Mouse (Mus musculus) forebrain, embryonic 14.5 days (tissue): ENCODE data around the gene Ceacam9. TPM values are rescaled to one million over a fixed set of nuclear protein-coding genes. Genes with fewer than 3 reads are reported as not detected.

Source experiments
- ATAC-seq: fragments of 200-750 bp; cut with Nextera tagmentation; 2 replicates; pipeline ENCODE4 v1.8.0; 2017; ENCODE audit warnings: mild to moderate bottlenecking, moderate library complexity
- DNase-seq: peaks from one replicate; pipeline ENCODE4 v3.0.0-alpha.2; 2015; ENCODE audit warnings: low spot score
- H3K27ac ChIP-seq: fragments of 300-500 bp; sonication (generic); 2 replicates; pipeline ENCODE4 v1.5.1; 2014; ENCODE audit warnings: low read depth, mild to moderate bottlenecking, control low read depth, low read length, moderate library complexity
- H3K27me3 ChIP-seq: fragments of 300-500 bp; sonication (generic); replicated peaks from 2 replicates; pipeline ENCODE4 v1.6.1; 2014; ENCODE audit warnings: low read length, control low read depth, mixed read lengths; ENCODE audit not compliant: control insufficient read depth, insufficient read depth
- H3K36me3 ChIP-seq: fragments of 300-500 bp; sonication (generic); 2 replicates; pipeline ENCODE4 v1.6.1; 2014; ENCODE audit warnings: low read length, control low read depth; ENCODE audit not compliant: control insufficient read depth, insufficient read depth
- H3K4me1 ChIP-seq: fragments of 300-500 bp; sonication (generic); 2 replicates; pipeline ENCODE4 v1.6.1; 2014; ENCODE audit warnings: antibody characterized with exemption, low read length, control low read depth; ENCODE audit not compliant: control insufficient read depth, insufficient read depth
- H3K4me2 ChIP-seq: fragments of 300-500 bp; sonication (generic); 2 replicates; pipeline ENCODE4 v1.6.1; 2014; ENCODE audit warnings: mild to moderate bottlenecking, control low read depth, low read length
- H3K4me3 ChIP-seq: fragments of 300-500 bp; sonication (generic); 2 replicates; pipeline ENCODE4 v1.5.1; 2014; ENCODE audit warnings: low read depth, low read length, control low read depth
- H3K9ac ChIP-seq: fragments of 300-500 bp; sonication (generic); 2 replicates; pipeline ENCODE4 v1.6.1; 2014; ENCODE audit warnings: mild to moderate bottlenecking, low read length, control low read depth, moderate library complexity
- H3K9me3 ChIP-seq: fragments of 300-500 bp; sonication (generic); replicated peaks from 2 replicates; pipeline ENCODE4 v1.6.1; 2016; ENCODE audit warnings: low read length, control low read depth, mixed read lengths; ENCODE audit not compliant: control insufficient read depth
- WGBS: fragments of 180-500 bp; shearing (Covaris S2); extraction: QIAGEN DNeasy Blood & Tissue Kit; methylation state at CpG from one replicate; pipeline ENCODE4 v1.1.7; 2014; 5-methylcytosine and 5-hydroxymethylcytosine counted together
- polyA plus RNA-seq: library from polyadenylated mRNA; unstranded; fragments of >200 nt; fragmentation: Nextera tagmentation; extraction: Ambion mirVana; gene quantifications from 2 replicates; pipeline ENCODE4 v1.2.1, GENCODE M21; 2014

Gene Ceacam9
- polyA plus RNA-seq, 1 experiment from 2014 or later: not detected

DNA sequence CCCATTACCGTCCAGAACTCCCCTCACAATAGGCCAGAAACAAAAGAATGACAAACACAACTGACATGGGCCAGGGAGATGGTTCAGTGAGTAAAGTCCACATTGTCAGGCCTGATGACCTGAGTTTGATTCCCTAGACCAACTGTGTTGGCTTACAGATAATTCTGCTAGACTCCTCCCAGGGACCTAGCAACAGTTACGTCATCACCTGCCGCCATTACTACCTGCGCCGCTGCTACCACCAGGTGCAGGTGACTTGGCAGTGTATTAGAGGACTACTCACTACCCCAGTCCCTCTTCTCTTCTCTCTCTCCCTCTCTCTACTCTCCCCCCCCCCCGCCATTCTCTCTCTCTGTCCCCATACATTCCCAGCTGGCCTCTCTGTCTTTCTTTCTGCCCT, 9.1 kb downstream of the Ceacam9 start:
- Histone ChIP-seq H3K9me3 (no peaks in the 10 kb centered on the region), H3K4me1 (no peaks in the 10 kb centered on the region)
- 91% methylated on average over 5 of the region's 6 CpGs for WGBS

DNA sequence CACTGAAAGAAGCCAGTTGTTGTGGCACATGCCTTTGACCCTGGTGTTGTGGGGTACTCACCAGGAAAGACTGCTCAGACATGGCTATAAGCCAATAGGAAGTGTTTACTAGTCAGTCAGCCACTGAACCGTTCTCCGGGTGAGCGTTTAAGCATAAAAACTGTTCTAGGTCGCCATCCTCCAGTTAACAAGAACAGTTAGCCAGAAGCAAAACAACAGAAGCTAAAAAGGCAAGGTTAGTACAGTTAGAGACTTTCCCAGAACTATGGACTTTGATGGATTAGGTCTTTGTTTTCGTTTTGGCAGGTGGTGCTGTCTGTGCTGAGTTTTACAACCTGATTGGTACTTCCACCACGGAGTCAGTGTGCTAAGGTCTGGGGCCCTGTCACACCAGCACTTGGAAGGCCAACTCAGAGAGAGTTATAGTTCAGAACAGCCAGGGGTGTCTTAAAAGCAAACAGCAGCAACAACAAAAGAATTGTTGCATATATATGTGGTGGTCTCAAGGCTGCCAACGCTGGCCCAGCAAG, 10.2 kb downstream of the Ceacam9 start:
- Histone ChIP-seq H3K36me3 (no peaks in the 10 kb centered on the region), H3K27me3 (no peaks in the 10 kb centered on the region), H3K9ac (no peak overlapping the region), H3K27ac (no peak overlapping the region), H3K9me3 (no peaks in the 10 kb centered on the region), H3K4me2 (no peak overlapping the region), H3K4me1 (no peaks in the 10 kb centered on the region), H3K4me3 (no peak overlapping the region)
- DNase-seq (no peak), ATAC-seq (no peak)
- WGBS: 76% methylated on average over 7 of the region's 7 CpGs

More for the DNA sequence above, 9.1 kb downstream of the Ceacam9 start:
- no peaks in the 10 kb centered on the region for H3K36me3 ChIP-seq
- H3K27me3 ChIP-seq: no peaks in the 10 kb centered on the region
- H3K27ac ChIP-seq: no peak overlapping the region
- DNase-seq (no peak), ATAC-seq (no peak)
- H3K4me3 ChIP-seq: no peak overlapping the region
- H3K4me2 ChIP-seq: no peak overlapping the region
- no peak overlapping the region for H3K9ac ChIP-seq

DNA sequence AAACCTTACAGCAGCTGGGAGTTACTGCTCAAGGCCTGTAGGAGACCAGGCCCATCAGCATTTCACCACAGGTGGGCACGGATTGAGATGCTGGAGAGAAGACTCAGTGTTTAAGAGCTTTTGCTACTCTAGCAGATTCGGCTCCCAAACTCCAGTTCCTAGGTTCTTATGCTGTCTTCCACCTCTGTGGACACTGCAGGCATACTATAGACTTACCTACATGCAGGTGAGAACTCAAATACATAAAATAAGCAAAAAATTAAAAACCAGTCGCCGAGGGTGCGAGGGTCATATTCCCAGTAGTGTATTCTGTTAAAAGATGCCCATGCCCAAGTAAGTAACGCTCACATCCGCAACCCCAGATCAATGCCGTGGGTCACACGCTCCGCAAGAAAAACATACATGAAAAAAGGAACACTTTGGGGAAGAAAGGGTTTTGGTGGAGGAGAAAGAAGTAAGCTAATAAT, 15.9 kb downstream of the Ceacam9 start:
- H3K27ac ChIP-seq: no peak overlapping the region
- H3K9ac ChIP-seq: no peak overlapping the region
- H3K4me3 ChIP-seq: peak overlapping the region; percentile 69
- H3K27me3 ChIP-seq: no peaks in the 10 kb centered on the region
- no peaks in the 10 kb centered on the region for H3K36me3 ChIP-seq
- H3K4me2 ChIP-seq: peak overlapping the region; percentile 61
- ATAC-seq: peak; percentile 24; the same call in 1 of the 2 replicates
- DNase-seq: no peak
- H3K9me3 ChIP-seq: no peaks in the 10 kb centered on the region
- 42% methylated on average over 10 of the region's 10 CpGs for WGBS
- peaks cover 7% of the 10 kb centered on the region for H3K4me1 ChIP-seq

DNA sequence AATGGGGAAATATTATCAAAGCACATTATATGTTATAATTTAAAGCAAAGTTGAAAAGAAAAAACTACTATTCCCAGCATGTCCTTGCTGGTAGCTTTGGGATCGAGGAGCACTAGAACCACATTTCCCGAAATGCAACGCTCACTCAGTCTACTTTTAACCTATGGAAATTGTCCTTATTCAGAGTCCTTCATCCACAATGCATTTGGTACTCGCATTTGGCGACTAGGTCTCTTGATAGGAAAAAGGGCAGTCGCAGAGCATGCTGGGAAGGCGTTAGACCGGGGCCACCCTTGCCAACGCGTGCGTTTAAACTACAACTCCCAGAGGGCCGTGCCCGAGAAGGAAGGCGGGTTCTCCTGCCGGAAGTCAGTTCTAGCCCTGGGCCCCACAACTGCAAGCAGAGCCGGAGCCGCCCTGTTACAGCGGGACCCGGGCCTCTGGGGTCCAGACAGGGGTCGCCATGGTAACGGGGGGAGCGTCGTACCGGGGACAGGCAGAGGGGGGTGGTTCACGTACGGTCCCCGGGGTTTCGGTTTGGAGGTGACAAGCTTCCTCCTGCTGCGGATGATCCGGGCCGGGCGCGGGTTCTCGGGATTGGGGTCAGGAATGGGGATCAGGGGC, 16.5 kb downstream of the Ceacam9 start, which contains the start of gene Ap2s1:
TSS of gene Ap2s1 (plus strand) at position 338 of the 624 bp plus-strand sequence.
- Histone ChIP-seq H3K4me3 (peak within 1 kb of the TSS; percentile 69), H3K4me1 (peaks cover 7% of the 10 kb centered on the region), H3K27ac (no peak within 1 kb of the TSS), H3K9me3 (no peaks in the 10 kb centered on the region), H3K27me3 (no peaks in the 10 kb centered on the region), H3K4me2 (peak within 1 kb of the TSS; percentile 61), H3K36me3 (peaks cover under 1% of the 10 kb centered on the region; the same call in 1 of the 2 replicates), H3K9ac (peak within 1 kb of the TSS; percentile 84)
- WGBS: under 1% methylated on average over 34 of the region's 34 CpGs
- peak; percentile 98 for ATAC-seq
- DNase-seq: peak; percentile 100

DNA sequence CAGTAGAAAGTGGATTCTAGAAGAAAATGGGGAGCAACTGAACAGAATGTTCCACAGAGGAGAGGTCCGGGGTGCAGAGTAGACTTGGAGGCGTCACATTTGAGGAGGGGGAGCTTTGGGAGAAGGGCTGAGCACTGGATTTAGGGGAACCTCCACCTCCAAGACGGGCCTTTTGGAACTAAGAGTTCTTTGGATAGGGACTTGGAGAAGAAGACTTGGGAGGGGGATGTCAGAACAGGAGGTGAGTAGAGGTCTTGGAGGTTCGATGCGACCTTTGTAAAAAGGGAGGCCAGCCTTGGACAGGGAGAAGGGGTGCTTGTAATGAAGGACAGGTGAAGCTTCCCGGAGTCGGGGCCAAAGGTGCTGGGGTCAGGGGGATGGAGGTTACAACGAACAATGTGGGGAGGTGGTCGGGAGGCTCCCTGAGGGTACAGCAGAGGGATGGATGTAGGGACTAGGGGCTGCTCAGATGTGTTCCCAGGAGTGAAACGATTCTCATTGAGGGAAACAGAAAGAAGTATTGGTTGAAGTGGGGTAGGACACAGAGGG, 17.4 kb downstream of the Ceacam9 start:
- Histone ChIP-seq H3K4me3 (peak overlapping the region; percentile 69), H3K9ac (peak overlapping the region; percentile 84), H3K4me2 (peak overlapping the region; percentile 61), H3K9me3 (no peaks in the 10 kb centered on the region), H3K27me3 (no peaks in the 10 kb centered on the region), H3K4me1 (peaks cover 7% of the 10 kb centered on the region), H3K27ac (no peak overlapping the region), H3K36me3 (peaks cover 10% of the 10 kb centered on the region)
- 54% methylated on average over 10 of the region's 10 CpGs for WGBS
- no peak for DNase-seq
- no peak for ATAC-seq

DNA sequence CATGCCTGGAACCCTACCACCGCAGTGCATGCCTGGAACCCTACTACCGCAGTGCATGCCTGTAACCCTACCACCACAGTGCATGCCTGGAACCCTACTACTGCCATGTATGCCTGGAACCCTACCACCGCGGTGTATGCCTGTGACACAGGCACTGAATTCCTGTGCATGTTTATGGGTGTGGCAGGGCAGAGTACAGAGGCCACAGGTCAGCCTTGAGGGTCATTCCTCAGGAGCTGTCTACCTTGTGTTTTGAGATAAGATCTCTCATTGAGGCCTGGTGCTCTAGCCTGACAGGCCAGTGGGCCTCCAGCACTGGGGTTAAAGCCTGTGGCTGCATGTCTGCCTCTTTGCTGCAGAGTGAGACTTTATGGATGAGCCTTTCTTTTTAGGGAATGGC, 23.6 kb downstream of the Ceacam9 start:
- ATAC-seq: no peak
- no peak overlapping the region for H3K4me2 ChIP-seq
- no peak overlapping the region for H3K4me3 ChIP-seq
- no peak overlapping the region for H3K27ac ChIP-seq
- WGBS: 91% methylated on average over 4 of the region's 4 CpGs
- no peaks in the 10 kb centered on the region for H3K9me3 ChIP-seq
- H3K9ac ChIP-seq: no peak overlapping the region
- H3K4me1 ChIP-seq: no peaks in the 10 kb centered on the region
- peaks cover 59% of the 10 kb centered on the region for H3K36me3 ChIP-seq
- DNase-seq: no peak
- no peaks in the 10 kb centered on the region for H3K27me3 ChIP-seq

DNA sequence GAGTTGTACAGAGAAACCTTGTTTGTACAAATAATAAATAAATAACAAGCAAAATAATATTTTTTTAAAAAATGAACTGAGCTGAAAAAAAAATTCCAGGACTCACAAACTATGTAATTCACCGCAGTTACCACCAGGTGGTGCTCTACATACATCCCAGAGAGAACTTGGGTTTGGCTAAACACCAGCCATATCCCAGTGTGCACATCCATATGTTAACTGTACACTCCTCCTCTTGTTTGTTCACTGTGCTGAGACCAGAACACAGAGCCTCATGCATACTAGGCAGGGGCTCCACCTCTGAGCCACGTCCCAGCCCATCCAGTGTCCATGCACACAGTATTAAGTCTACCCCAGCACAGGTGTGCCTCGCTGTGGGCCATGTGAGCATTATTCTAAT, 24.4 kb downstream of the Ceacam9 start:
- peak; percentile 89 for DNase-seq
- H3K36me3 ChIP-seq: peaks cover 59% of the 10 kb centered on the region

DNA sequence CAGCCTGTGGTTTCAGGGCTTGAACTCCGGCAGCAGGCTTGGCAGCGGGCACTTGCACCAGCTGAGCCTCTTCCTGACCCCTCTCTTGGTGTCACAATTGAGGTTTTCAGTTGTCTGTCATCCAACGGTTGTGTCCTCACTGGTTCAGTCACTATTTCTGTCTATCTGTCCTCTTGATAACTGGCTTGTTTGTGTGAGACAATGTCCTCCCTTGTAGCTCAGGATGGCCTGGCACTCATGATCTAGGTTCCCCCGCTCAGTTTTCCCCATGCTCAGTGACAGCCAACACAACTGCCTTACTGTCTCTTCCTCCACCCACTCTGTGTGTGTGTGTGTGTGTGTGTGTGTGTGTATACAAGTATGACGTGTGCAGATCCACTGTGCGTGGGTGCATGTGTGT, 25.9 kb downstream of the Ceacam9 start:
- no peak for ATAC-seq
- no peak overlapping the region for H3K4me3 ChIP-seq
- no peak overlapping the region for H3K27ac ChIP-seq
- 95% methylated on average over 6 of the region's 6 CpGs for WGBS
- peaks cover 59% of the 10 kb centered on the region for H3K36me3 ChIP-seq
- no peak for DNase-seq
- H3K9me3 ChIP-seq: no peaks in the 10 kb centered on the region
- H3K27me3 ChIP-seq: no peaks in the 10 kb centered on the region
- no peak overlapping the region for H3K9ac ChIP-seq
- H3K4me1 ChIP-seq: no peaks in the 10 kb centered on the region
- H3K4me2 ChIP-seq: no peak overlapping the region

More for the DNA sequence above, 24.4 kb downstream of the Ceacam9 start:
- Histone ChIP-seq H3K4me1 (no peaks in the 10 kb centered on the region), H3K27ac (no peak overlapping the region), H3K27me3 (no peaks in the 10 kb centered on the region), H3K4me2 (no peak overlapping the region), H3K9me3 (no peaks in the 10 kb centered on the region), H3K4me3 (no peak overlapping the region), H3K9ac (no peak overlapping the region)
- ATAC-seq: peak; percentile 65
- 54% methylated on average over 3 of the region's 3 CpGs for whole genome bisulfite sequencing

DNA sequence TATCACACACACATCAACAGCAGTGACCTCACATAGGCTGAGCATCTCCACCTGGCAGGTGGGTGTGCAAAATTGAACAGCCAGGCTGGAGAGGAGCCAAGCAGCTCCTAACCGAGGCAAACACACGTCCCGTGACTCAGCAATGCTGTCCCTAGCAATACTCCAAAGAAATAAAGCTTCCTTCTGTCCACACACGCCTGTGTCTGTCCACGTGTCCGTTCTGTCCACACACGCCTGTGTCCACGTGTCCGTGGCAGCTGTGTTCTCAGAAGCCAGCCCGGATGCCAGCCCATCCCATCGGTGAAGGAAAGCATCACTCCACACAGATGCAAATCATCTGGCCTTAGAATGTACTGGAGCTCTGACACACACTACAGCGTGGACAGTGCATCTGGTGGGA, 30.3 kb downstream of the Ceacam9 start:
- WGBS: 88% methylated on average over 12 of the region's 12 CpGs
- H3K4me3 ChIP-seq: no peak overlapping the region
- H3K27ac ChIP-seq: no peak overlapping the region

More for the DNA sequence above, 30.3 kb downstream of the Ceacam9 start:
- Histone ChIP-seq H3K4me1 (no peaks in the 10 kb centered on the region), H3K36me3 (peaks cover 29% of the 10 kb centered on the region), H3K4me2 (no peak overlapping the region), H3K9me3 (no peaks in the 10 kb centered on the region), H3K9ac (no peak overlapping the region), H3K27me3 (no peaks in the 10 kb centered on the region)
- DNase-seq (no peak), ATAC-seq (no peak)
